Mouse (Mus musculus) embryonic fibroblast, embryonic 13.5 days (primary cell): Measurements from ENCODE around the gene Hapln3. TPM values are rescaled to one million over a fixed set of nuclear protein-coding genes. Genes with fewer than 3 reads are reported as not detected.
A peak's percentile ranks its signal among the peaks of the same experiment; 100 is the strongest.

Experiments
- H3K27ac ChIP-seq: 2 replicates; pipeline ENCODE4 v1.5.1; 2012; ENCODE audit warnings: low read length, control low read depth, inconsistent platforms; ENCODE audit not compliant: insufficient read depth
- H3K4me1 ChIP-seq: 2 replicates; pipeline ENCODE4 v1.6.1; 2011; ENCODE audit warnings: low read length; ENCODE audit not compliant: control insufficient read depth, insufficient read depth
- H3K4me3 ChIP-seq: 2 replicates; pipeline ENCODE4 v1.5.1; 2011; ENCODE audit warnings: mild to moderate bottlenecking, control low read depth, low read length; ENCODE audit not compliant: insufficient read depth
- CTCF ChIP-seq: IDR thresholded peaks from 2 replicates; pipeline ENCODE4 v1.5.1; 2011; ENCODE audit warnings: mild to moderate bottlenecking, control low read depth, low read length, moderate library complexity, borderline replicate concordance; ENCODE audit not compliant: insufficient read depth
- POLR2A ChIP-seq: IDR thresholded peaks from 2 replicates; pipeline ENCODE4 v1.6.1; 2011; ENCODE audit warnings: low read depth, mild to moderate bottlenecking, control low read depth, low read length, moderate library complexity
- polyA plus RNA-seq: library from polyadenylated mRNA; stranded (reverse); fragments of >200 nt; gene quantifications from 2 replicates; pipeline ENCODE4 v1.2.4, GENCODE M21; 2011; ENCODE audit warnings: low read depth; ENCODE audit not compliant: missing spikeins, insufficient read length

Gene Hapln3
- 0.63 TPM in 1 of 2 replicates, not detected in the other for polyA plus RNA-seq

- Histone ChIP-seq H3K4me3 (no peak within 1 kb of the TSS), H3K27ac (no peak within 1 kb of the TSS)
Measured at GRCm38 (mm10) chr7:79130843-79131444, at the start of gene Hapln3. Hapln3 (minus strand) TSS chr7:79131018.

GRCm38 (mm10) chr7:79173800-79174199 is 43.0 kb upstream of the Hapln3 start:
- no peak for TF ChIP-seq CTCF
- TF ChIP-seq POLR2A: no peak
- no peaks in the 10 kb centered on the region for H3K4me1 ChIP-seq
- H3K4me3 ChIP-seq: no peak overlapping the region
- no peak overlapping the region for H3K27ac ChIP-seq

More at GRCm38 (mm10) chr7:79130843-79131444, at the start of gene Hapln3:
- TF ChIP-seq POLR2A (no peak), CTCF (no peak)
- 0 out of 2 replicates have a peak, but pooled peaks cover 2% of the 10 kb centered on the region for H3K4me1 ChIP-seq

- H3K4me3 ChIP-seq: no peak overlapping the region
- H3K4me1 ChIP-seq: no peaks in the 10 kb centered on the region
- H3K27ac ChIP-seq: no peak overlapping the region
- TF ChIP-seq CTCF (no peak), POLR2A (no peak)
Measured at GRCm38 (mm10) chr7:79171782-79172181, 41.0 kb upstream of the Hapln3 start.

- Histone ChIP-seq H3K27ac (no peak overlapping the region), H3K4me3 (no peak overlapping the region), H3K4me1 (no peaks in the 10 kb centered on the region)
- TF ChIP-seq CTCF (no peak), POLR2A (no peak)
Measured at GRCm38 (mm10) chr7:79167006-79167562, 36.3 kb upstream of the Hapln3 start.

- no peak overlapping the region for H3K27ac ChIP-seq
- TF ChIP-seq POLR2A (no peak), CTCF (no peak)
- no peak overlapping the region for H3K4me3 ChIP-seq
- H3K4me1 ChIP-seq: no peaks in the 10 kb centered on the region
Measured at GRCm38 (mm10) chr7:79159406-79159805, 28.6 kb upstream of the Hapln3 start.

- Histone ChIP-seq H3K4me3 (no peak overlapping the region), H3K4me1 (peaks cover 8% of the 10 kb centered on the region; the same call in 1 of the 2 replicates), H3K27ac (no peak overlapping the region)
- no peak for TF ChIP-seq CTCF
- TF ChIP-seq POLR2A: no peak
Measured at GRCm38 (mm10) chr7:79149522-79149921, 18.7 kb upstream of the Hapln3 start.

GRCm38 (mm10) chr7:79148711-79149266 is 18.0 kb upstream of the Hapln3 start, which contains the start of gene Mfge8:
Mfge8 (minus strand) TSS chr7:79149060.
- Histone ChIP-seq H3K4me1 (peaks cover 8% of the 10 kb centered on the region; the same call in 1 of the 2 replicates), H3K4me3 (peak within 1 kb of the TSS; percentile 86), H3K27ac (peak within 1 kb of the TSS; percentile 48)
- TF ChIP-seq CTCF (no peak), POLR2A (peak; percentile 94)

- TF ChIP-seq POLR2A (no peak), CTCF (no peak)
- peaks cover 8% of the 10 kb centered on the region; the same call in 1 of the 2 replicates for H3K4me1 ChIP-seq
- peak overlapping the region; percentile 86 for H3K4me3 ChIP-seq
- 0 out of 2 replicates have a peak overlapping the region, but pooled peaks have one; percentile 48 for H3K27ac ChIP-seq
Measured at GRCm38 (mm10) chr7:79147931-79148653, 17.3 kb upstream of the Hapln3 start.

GRCm38 (mm10) chr7:79147011-79147837 is 16.4 kb upstream of the Hapln3 start:
- Histone ChIP-seq H3K4me3 (peak overlapping the region; percentile 86), H3K4me1 (peaks cover 8% of the 10 kb centered on the region; the same call in 1 of the 2 replicates), H3K27ac (no peak overlapping the region)
- TF ChIP-seq CTCF (no peak), POLR2A (no peak)
